Mouse (Mus musculus) heart, embryonic 12.5 days (tissue): ENCODE results near the gene Oosp1. TPM values are rescaled to one million over a fixed set of nuclear protein-coding genes. Genes with fewer than 3 reads are reported as not detected.

Experiments used
- ATAC-seq: fragments of 200-750 bp; cut with Nextera tagmentation; 2 replicates; pipeline ENCODE4 v1.8.0; 2017; ENCODE audit warnings: moderate TSS enrichment, moderate library complexity; ENCODE audit not compliant: insufficient number of reproducible peaks, low FRiP score
- H3K27ac ChIP-seq: fragments of 300-500 bp; sonication (generic); 2 replicates; pipeline ENCODE4 v1.5.1; 2016; ENCODE audit warnings: mild to moderate bottlenecking, moderate library complexity; ENCODE audit not compliant: poor library complexity, severe bottlenecking
- H3K27me3 ChIP-seq: fragments of 300-500 bp; sonication (generic); replicated peaks from 2 replicates; pipeline ENCODE4 v1.6.1; 2016; ENCODE audit warnings: mild to moderate bottlenecking, moderate library complexity
- H3K36me3 ChIP-seq: fragments of 300-500 bp; sonication (generic); 2 replicates; pipeline ENCODE4 v1.6.1; 2016; ENCODE audit warnings: mild to moderate bottlenecking, moderate library complexity
- H3K4me1 ChIP-seq: fragments of 300-500 bp; sonication (generic); replicated peaks from 2 replicates; pipeline ENCODE4 v1.6.1; 2016; ENCODE audit warnings: mild to moderate bottlenecking
- H3K4me2 ChIP-seq: fragments of 300-500 bp; sonication (generic); 2 replicates; pipeline ENCODE4 v1.6.1; 2016; ENCODE audit warnings: mild to moderate bottlenecking, moderate library complexity
- H3K4me3 ChIP-seq: fragments of 300-500 bp; sonication (generic); 2 replicates; pipeline ENCODE4 v1.5.1; 2016; ENCODE audit warnings: mild to moderate bottlenecking
- H3K9ac ChIP-seq: fragments of 300-500 bp; sonication (generic); 2 replicates; pipeline ENCODE4 v1.6.1; 2016; ENCODE audit warnings: mild to moderate bottlenecking, moderate library complexity
- H3K9me3 ChIP-seq: fragments of 300-500 bp; sonication (generic); replicated peaks from 2 replicates; pipeline ENCODE4 v1.6.1; 2016; ENCODE audit warnings: mild to moderate bottlenecking, moderate library complexity
- WGBS: fragments of 180-500 bp; shearing (Covaris S2); methylation state at CpG from one replicate; pipeline ENCODE4 v1.1.7; 2016; 5-methylcytosine and 5-hydroxymethylcytosine counted together
- polyA plus RNA-seq: library from polyadenylated mRNA; unstranded; fragments of >200 nt; fragmentation: Nextera tagmentation; extraction: Ambion mirVana; gene quantifications from 2 replicates; pipeline ENCODE4 v1.2.1, GENCODE M21; 2016

Oosp1 gene
- polyA plus RNA-seq, 1 experiment from 2014 or later: not detected

DNA sequence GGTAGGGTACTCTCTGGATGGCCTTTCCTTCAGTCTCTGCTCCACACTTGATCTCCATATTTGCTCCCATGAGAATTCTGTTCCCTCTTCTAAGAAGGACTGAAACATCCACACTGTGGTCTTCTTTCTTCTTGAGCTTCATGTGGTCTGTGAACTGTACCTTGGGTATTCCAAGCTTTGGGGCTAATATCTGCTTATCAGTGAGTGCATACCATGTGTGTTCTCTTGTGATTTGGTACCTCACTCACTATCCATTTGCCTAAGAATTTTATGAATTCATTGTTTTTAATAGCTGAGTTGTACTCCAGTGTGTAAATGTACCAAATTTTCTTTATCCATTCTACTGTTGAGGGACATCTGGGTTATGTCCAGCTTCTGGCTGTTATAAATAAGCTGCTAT lies 29.4 kb downstream of the Oosp1 start:
- Histone ChIP-seq H3K36me3 (no peaks in the 10 kb centered on the region), H3K4me1 (no peaks in the 10 kb centered on the region), H3K27me3 (no peaks in the 10 kb centered on the region), H3K9me3 (no peaks in the 10 kb centered on the region), H3K27ac (no peak overlapping the region), H3K4me2 (no peak overlapping the region), H3K4me3 (no peak overlapping the region), H3K9ac (no peak overlapping the region)
- no peak for ATAC-seq

DNA sequence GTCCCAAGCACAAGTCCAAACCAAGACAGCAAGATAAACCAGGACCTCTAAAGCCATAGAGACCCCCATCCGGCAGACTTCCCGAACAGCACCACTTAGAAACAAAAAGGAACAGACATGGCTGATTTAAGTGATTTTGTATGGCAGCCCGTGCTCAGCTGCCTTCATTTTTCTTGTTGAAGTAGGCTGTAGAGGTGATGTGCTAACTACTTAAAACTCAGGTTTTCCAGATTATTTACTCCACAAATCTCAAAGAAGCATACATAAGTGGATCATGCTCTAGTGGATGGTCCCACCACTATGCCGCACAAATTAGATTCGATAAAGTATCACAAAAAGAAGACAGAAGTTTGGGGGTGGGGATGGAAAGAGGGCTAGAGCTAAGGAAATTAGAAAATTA lies 30.5 kb downstream of the Oosp1 start, which contains the start of gene Oosp2:
Gene Oosp2 (minus strand): TSS at position 101 of the 400 bp plus-strand sequence.
- WGBS: 78% methylated on average over 5 of the region's 5 CpGs

DNA sequence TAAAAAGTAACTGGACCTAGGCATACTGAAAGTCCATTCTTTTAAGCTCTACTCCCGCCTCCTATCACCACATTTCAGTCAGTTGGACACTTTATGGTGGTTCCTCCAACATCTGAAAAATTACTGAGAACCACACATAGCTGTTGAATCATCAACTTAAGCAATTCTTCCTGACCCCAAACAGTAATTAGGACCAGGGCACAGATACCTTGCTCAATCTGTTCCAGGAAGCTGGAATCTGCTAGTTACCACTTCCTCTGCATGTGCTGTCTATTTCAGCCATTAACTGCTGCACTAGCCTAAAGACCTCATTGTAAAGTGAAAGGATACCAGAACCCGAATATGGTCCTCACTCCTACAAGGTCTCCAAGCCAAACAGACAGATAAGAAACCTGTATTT lies 31.8 kb downstream of the Oosp1 start:
- Histone ChIP-seq H3K4me2 (no peak overlapping the region), H3K27ac (no peak overlapping the region), H3K4me3 (no peak overlapping the region), H3K36me3 (no peaks in the 10 kb centered on the region), H3K27me3 (no peaks in the 10 kb centered on the region), H3K4me1 (no peaks in the 10 kb centered on the region), H3K9ac (no peak overlapping the region), H3K9me3 (no peaks in the 10 kb centered on the region)
- 61% methylated on average over 2 of the region's 2 CpGs for WGBS
- ATAC-seq: no peak

More for the DNA sequence above, 30.5 kb downstream of the Oosp1 start, which contains the start of gene Oosp2:
- Histone ChIP-seq H3K4me3 (no peak within 1 kb of the TSS), H3K9me3 (no peaks in the 10 kb centered on the region), H3K9ac (no peak within 1 kb of the TSS), H3K27me3 (no peaks in the 10 kb centered on the region), H3K4me1 (no peaks in the 10 kb centered on the region), H3K4me2 (no peak within 1 kb of the TSS), H3K36me3 (no peaks in the 10 kb centered on the region), H3K27ac (no peak within 1 kb of the TSS)
- ATAC-seq: no peak

DNA sequence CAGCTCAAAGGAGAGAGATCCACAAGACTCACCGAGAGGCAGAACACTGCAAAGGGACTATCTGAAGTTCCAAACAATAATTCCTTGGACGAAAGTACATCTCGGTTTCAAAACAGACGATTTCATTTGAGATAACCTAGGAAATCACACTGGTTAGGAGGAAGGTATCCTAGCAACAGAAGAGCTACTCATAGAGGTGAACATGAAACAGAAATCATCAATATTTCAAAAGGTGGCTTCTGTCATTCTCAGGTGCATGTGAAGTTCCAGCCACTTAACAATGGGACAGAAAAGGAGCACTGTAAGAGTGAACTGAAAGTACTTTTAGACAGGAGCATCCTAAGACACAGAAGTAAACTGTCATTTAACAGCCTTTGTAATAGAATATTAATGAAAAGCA lies 41.4 kb downstream of the Oosp1 start:
- Histone ChIP-seq H3K36me3 (no peaks in the 10 kb centered on the region), H3K4me2 (no peak overlapping the region), H3K9ac (no peak overlapping the region), H3K4me3 (no peak overlapping the region), H3K27ac (no peak overlapping the region), H3K4me1 (no peaks in the 10 kb centered on the region), H3K27me3 (no peaks in the 10 kb centered on the region), H3K9me3 (no peaks in the 10 kb centered on the region)
- no peak for ATAC-seq
- 71% methylated on average over 4 of the region's 4 CpGs for WGBS

DNA sequence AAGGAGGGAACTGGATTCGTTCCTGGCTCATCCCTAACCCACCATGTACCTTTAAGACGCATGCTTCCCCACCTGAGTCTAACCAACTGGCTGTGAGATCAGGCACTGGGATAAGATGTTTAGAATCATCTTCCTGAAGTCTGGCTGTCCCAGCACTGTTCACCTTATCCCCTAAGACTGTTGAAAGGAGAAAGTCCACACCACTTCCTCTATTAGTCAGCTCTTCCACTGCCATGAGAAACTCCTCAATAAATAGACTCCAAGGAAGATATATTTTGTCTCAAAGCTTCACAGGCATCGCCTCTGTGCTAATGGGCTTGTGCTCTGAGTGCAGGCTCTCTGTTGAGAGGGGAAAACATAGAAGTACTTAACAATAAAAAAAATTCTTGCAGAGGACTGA lies 44.8 kb downstream of the Oosp1 start:
- H3K4me2 ChIP-seq: no peak overlapping the region
- H3K4me1 ChIP-seq: no peaks in the 10 kb centered on the region
- WGBS: 73% methylated on average over 3 of the region's 3 CpGs
- 0 out of 2 replicates have a peak, but pooled peaks cover 3% of the 10 kb centered on the region for H3K9me3 ChIP-seq
- H3K27ac ChIP-seq: no peak overlapping the region
- H3K36me3 ChIP-seq: no peaks in the 10 kb centered on the region
- no peak overlapping the region for H3K4me3 ChIP-seq
- no peaks in the 10 kb centered on the region for H3K27me3 ChIP-seq
- no peak overlapping the region for H3K9ac ChIP-seq
- ATAC-seq: no peak

DNA sequence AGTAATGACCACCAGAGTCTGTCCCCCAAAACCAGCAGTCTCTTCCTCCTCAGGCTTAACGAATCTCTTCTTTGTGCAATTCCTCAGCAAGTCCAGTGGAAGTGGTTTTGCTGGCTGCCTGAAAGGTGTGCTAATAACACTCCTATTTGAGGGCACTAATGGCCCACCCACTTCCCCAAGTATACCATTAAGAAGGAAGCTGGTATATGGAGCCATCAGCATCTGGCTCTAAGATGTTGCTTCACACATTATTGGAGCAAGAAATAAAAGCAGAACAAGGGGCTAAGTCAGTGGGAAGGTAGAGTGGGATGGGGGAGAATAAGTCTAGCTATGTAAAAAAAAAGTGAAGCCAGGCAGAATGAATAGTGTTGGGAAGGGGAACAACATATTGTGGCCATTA lies 50.2 kb downstream of the Oosp1 start, which contains the start of gene Ms4a3:
Gene Ms4a3 (minus strand): TSS at position 120 of the 400 bp plus-strand sequence.
- Histone ChIP-seq H3K4me2 (no peak within 1 kb of the TSS), H3K9ac (no peak within 1 kb of the TSS), H3K4me1 (no peaks in the 10 kb centered on the region), H3K27me3 (no peaks in the 10 kb centered on the region), H3K36me3 (no peaks in the 10 kb centered on the region), H3K4me3 (no peak within 1 kb of the TSS), H3K9me3 (0 out of 2 replicates have a peak, but pooled peaks cover 3% of the 10 kb centered on the region), H3K27ac (no peak within 1 kb of the TSS)
- 59% methylated on average over 1 of the region's 1 CpGs for WGBS
- ATAC-seq: no peak

DNA sequence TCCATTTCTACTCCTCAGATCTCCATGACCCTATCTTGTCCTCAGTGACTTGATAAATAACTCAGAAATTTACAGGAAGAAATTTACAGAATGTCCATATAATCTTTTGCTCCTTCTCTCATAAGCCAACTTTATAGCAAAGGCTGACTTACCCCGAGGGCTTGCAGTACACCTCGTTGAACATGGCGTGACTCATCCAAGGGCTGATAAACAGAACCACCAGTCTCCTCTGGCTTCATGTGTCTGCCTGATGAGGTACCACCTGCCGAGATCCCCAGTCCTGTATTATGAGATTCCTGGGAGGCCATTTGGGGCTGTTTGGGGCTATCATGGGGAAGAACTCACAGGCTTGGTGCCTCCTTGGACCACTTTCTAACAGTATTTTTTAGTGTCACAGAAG lies 51.9 kb downstream of the Oosp1 start:
- Histone ChIP-seq H3K27me3 (no peaks in the 10 kb centered on the region), H3K4me3 (no peak overlapping the region), H3K4me1 (no peaks in the 10 kb centered on the region), H3K27ac (no peak overlapping the region), H3K9me3 (0 out of 2 replicates have a peak, but pooled peaks cover 3% of the 10 kb centered on the region), H3K9ac (no peak overlapping the region), H3K4me2 (no peak overlapping the region), H3K36me3 (no peaks in the 10 kb centered on the region)
- ATAC-seq: no peak
- 62% methylated on average over 4 of the region's 4 CpGs for WGBS

DNA sequence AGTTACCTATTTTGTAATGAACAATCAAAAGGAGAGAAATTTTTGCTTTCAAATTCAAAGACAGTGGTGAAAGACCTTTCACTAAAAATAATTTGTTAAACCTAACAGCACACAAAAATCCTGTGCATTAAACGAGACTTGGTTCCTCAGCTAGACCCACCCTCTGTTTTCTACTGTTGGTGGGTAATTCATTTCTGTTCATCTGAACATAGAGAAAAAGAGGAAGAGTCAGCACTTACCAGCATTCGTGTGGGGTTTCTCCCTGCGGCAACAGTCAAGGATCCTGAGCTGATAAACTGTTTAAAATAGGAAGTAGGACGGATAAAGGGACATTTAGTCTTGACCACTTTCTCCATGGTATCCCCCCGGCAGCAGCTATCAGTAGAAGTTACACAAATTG lies 55.4 kb downstream of the Oosp1 start:
- H3K4me2 ChIP-seq: no peak overlapping the region
- H3K27ac ChIP-seq: no peak overlapping the region
- WGBS: 41% methylated on average over 5 of the region's 5 CpGs
- no peak overlapping the region for H3K9ac ChIP-seq
- H3K36me3 ChIP-seq: no peaks in the 10 kb centered on the region
- no peaks in the 10 kb centered on the region for H3K4me1 ChIP-seq
- no peaks in the 10 kb centered on the region for H3K27me3 ChIP-seq
- H3K9me3 ChIP-seq: no peaks in the 10 kb centered on the region
- no peak overlapping the region for H3K4me3 ChIP-seq
- no peak for ATAC-seq

DNA sequence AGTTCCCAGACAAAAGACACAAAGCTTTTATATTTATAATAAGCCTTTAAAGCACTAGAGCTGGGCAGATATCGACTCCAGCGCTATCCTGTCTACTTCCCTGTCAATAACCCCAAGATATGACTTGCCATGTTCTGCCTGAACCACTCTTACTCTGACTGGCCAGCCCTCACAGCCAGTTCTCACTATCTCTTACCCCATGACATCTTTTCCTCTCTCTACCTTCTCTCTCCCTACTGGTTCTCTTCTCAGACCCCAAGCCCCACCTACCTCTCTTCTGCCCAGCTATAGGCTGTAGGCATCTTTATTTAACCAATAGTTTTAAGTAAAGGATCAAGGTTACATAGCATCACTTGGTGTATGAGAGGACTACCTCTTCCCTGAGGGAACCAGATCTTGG lies 56.6 kb downstream of the Oosp1 start:
- Histone ChIP-seq H3K27me3 (no peaks in the 10 kb centered on the region), H3K9me3 (no peaks in the 10 kb centered on the region), H3K9ac (no peak overlapping the region), H3K4me1 (no peaks in the 10 kb centered on the region), H3K4me3 (no peak overlapping the region), H3K27ac (no peak overlapping the region), H3K4me2 (no peak overlapping the region), H3K36me3 (no peaks in the 10 kb centered on the region)
- 73% methylated on average over 2 of the region's 2 CpGs for WGBS
- ATAC-seq: no peak

DNA sequence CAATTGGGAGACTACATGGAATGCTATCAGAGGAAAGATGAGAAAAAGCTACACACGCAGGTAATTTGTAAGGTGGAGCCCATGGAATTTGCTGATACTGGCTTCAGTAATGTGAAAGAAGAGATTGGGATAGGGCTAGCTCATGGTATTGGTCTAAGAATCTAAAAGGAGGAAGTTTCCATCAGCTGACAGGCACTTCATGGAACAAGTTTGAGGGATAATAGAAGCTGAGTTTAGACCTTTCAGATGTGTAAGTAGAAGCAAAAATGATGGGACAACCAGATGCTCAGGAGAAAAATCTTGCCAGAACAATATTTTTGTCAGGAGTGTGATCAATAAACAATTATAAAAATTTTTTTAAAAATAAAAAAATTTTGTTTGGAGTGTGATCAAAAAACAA lies 57.2 kb downstream of the Oosp1 start:
- no peak for ATAC-seq
- Histone ChIP-seq H3K27me3 (no peaks in the 10 kb centered on the region), H3K4me2 (no peak overlapping the region), H3K4me3 (no peak overlapping the region), H3K36me3 (no peaks in the 10 kb centered on the region), H3K9me3 (no peaks in the 10 kb centered on the region), H3K4me1 (no peaks in the 10 kb centered on the region), H3K9ac (no peak overlapping the region), H3K27ac (no peak overlapping the region)
- 65% methylated on average over 1 of the region's 1 CpGs for WGBS

DNA sequence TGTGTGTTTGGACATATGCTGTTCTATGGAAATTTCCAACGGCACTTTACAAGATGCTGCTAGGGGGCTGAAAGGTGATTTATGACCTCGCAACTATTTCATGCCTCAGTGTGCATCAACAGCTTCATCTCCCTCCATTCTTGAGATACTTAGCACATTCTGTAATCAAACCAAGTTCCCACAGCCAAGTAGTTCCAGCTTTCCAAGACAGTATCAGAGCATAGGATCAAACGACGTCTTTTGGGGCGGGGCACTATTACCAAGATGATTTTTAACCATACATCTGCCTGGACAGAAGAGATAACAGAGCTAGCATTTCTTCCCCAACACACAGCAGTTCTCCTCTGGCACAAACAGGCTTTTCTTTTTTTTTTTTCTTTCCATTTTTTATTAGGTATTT lies 65.7 kb downstream of the Oosp1 start:
- 74% methylated on average over 5 of the region's 5 CpGs for WGBS
- no peak for ATAC-seq

DNA sequence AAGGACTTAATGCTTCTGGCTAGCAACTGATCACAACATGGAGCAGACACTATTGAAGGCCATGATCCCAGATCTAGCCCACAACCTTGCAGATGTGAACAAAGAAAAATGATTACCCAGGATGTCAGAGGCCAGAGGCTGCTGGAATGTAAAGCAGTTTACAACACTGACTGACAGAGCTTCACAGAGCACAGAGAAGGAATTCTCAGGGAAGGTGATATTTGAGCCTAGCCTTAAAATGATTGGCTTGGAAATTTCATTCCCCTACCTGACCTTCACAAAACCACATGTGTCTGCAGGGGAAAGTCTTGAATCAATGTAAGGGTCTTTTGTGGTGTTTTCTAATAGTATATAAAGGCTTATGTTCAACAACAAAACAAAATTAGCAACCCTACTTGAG lies 66.2 kb downstream of the Oosp1 start:
- no peak for ATAC-seq
- no peak overlapping the region for H3K27ac ChIP-seq
- H3K9me3 ChIP-seq: no peaks in the 10 kb centered on the region
- no peak overlapping the region for H3K4me2 ChIP-seq
- no peak overlapping the region for H3K4me3 ChIP-seq
- H3K36me3 ChIP-seq: no peaks in the 10 kb centered on the region
- H3K4me1 ChIP-seq: no peaks in the 10 kb centered on the region
- no peaks in the 10 kb centered on the region for H3K27me3 ChIP-seq
- H3K9ac ChIP-seq: no peak overlapping the region

More for the DNA sequence above, 65.7 kb downstream of the Oosp1 start:
- Histone ChIP-seq H3K4me2 (no peak overlapping the region), H3K4me3 (no peak overlapping the region), H3K4me1 (no peaks in the 10 kb centered on the region), H3K27ac (no peak overlapping the region), H3K36me3 (no peaks in the 10 kb centered on the region), H3K9ac (no peak overlapping the region), H3K27me3 (no peaks in the 10 kb centered on the region), H3K9me3 (no peaks in the 10 kb centered on the region)
